Mouse (Mus musculus): Measurements from ENCODE around the gene Gm6793. TPM values are rescaled to one million over a fixed set of nuclear protein-coding genes. Genes with fewer than 3 reads are reported as not detected.

Gene Gm6793
- 0.88 and 1.0 TPM in 2 replicates for polyA plus RNA-seq (2016; fragmentation: Nextera tagmentation; extraction: Ambion mirVana)

- H3K27me3 ChIP-seq: no peaks in the 10 kb centered on the region
- WGBS: 95% methylated on average over 11 of the region's 11 CpGs
- H3K27ac ChIP-seq: no peak within 1 kb of the TSS
- H3K9ac ChIP-seq: no peak within 1 kb of the TSS
- no peaks in the 10 kb centered on the region for H3K9me3 ChIP-seq
- H3K4me1 ChIP-seq: peaks cover 18% of the 10 kb centered on the region
- H3K4me3 ChIP-seq: no peak within 1 kb of the TSS
- H3K4me2 ChIP-seq (replicated peaks): no peak within 1 kb of the TSS
- no peak for ATAC-seq (ENCODE audit: insufficient number of reproducible peaks, insufficient read depth, low FRiP score, low TSS enrichment)
- H3K36me3 ChIP-seq: peaks cover 40% of the 10 kb centered on the region
These were observed at the start of gene Gm6793 for GRCm38 (mm10) chr8:112014936-112015335. Gene Gm6793 (minus strand): TSS chr8:112015036.

- no peak for ATAC-seq (ENCODE audit: insufficient number of reproducible peaks, insufficient read depth, low FRiP score, low TSS enrichment)
- H3K9ac ChIP-seq: no peak overlapping the region
- H3K27ac ChIP-seq: no peak overlapping the region
- WGBS: 40% methylated on average over 4 of the region's 4 CpGs
- H3K36me3 ChIP-seq: no peaks in the 10 kb centered on the region
- H3K4me1 ChIP-seq: no peaks in the 10 kb centered on the region
- no peaks in the 10 kb centered on the region for H3K9me3 ChIP-seq
- no peaks in the 10 kb centered on the region for H3K27me3 ChIP-seq
- H3K4me3 ChIP-seq: no peak overlapping the region
- no peak overlapping the region for H3K4me2 ChIP-seq (replicated peaks)
These were observed 46.5 kb upstream of the Gm6793 start for GRCm38 (mm10) chr8:112061372-112061771.

- no peak overlapping the region for H3K4me2 ChIP-seq (replicated peaks)
- H3K9ac ChIP-seq: no peak overlapping the region
- H3K27me3 ChIP-seq: no peaks in the 10 kb centered on the region
- no peak for ATAC-seq (ENCODE audit: insufficient number of reproducible peaks, insufficient read depth, low FRiP score, low TSS enrichment)
- H3K9me3 ChIP-seq: no peaks in the 10 kb centered on the region
- H3K27ac ChIP-seq: no peak overlapping the region
- H3K36me3 ChIP-seq: no peaks in the 10 kb centered on the region
- H3K4me3 ChIP-seq: no peak overlapping the region
- H3K4me1 ChIP-seq: no peaks in the 10 kb centered on the region
These were observed 39.6 kb upstream of the Gm6793 start for GRCm38 (mm10) chr8:112054456-112054855.

GRCm38 (mm10) chr8:112051537-112051936, 36.7 kb upstream of the Gm6793 start:
- no peak overlapping the region for H3K4me2 ChIP-seq (replicated peaks)
- no peaks in the 10 kb centered on the region for H3K4me1 ChIP-seq
- WGBS: 77% methylated on average over 9 of the region's 9 CpGs
- H3K4me3 ChIP-seq: no peak overlapping the region
- no peak overlapping the region for H3K27ac ChIP-seq
- H3K27me3 ChIP-seq: no peaks in the 10 kb centered on the region
- no peaks in the 10 kb centered on the region for H3K36me3 ChIP-seq
- H3K9ac ChIP-seq: no peak overlapping the region
- no peaks in the 10 kb centered on the region for H3K9me3 ChIP-seq
- no peak for ATAC-seq (ENCODE audit: insufficient number of reproducible peaks, insufficient read depth, low FRiP score, low TSS enrichment)

- Histone ChIP-seq H3K9ac (no peak overlapping the region), H3K9me3 (no peaks in the 10 kb centered on the region), H3K4me3 (no peak overlapping the region), H3K36me3 (no peaks in the 10 kb centered on the region), H3K4me1 (no peaks in the 10 kb centered on the region), H3K27me3 (no peaks in the 10 kb centered on the region), H3K4me2 (replicated peaks) (no peak overlapping the region), H3K27ac (no peak overlapping the region)
- ATAC-seq (ENCODE audit: insufficient number of reproducible peaks, insufficient read depth, low FRiP score, low TSS enrichment): no peak
- 83% methylated on average over 6 of the region's 6 CpGs for WGBS
These were observed 35.1 kb upstream of the Gm6793 start for GRCm38 (mm10) chr8:112049984-112050383.

- 79% methylated on average over 6 of the region's 6 CpGs for WGBS
- ATAC-seq (ENCODE audit: insufficient number of reproducible peaks, insufficient read depth, low FRiP score, low TSS enrichment): no peak
- Histone ChIP-seq H3K27ac (no peak overlapping the region), H3K9ac (no peak overlapping the region), H3K4me2 (replicated peaks) (no peak overlapping the region), H3K27me3 (no peaks in the 10 kb centered on the region), H3K9me3 (no peaks in the 10 kb centered on the region), H3K4me3 (no peak overlapping the region), H3K36me3 (no peaks in the 10 kb centered on the region), H3K4me1 (no peaks in the 10 kb centered on the region)
These were observed 33.5 kb upstream of the Gm6793 start for GRCm38 (mm10) chr8:112048293-112048692.

GRCm38 (mm10) chr8:112045896-112046295, 31.1 kb upstream of the Gm6793 start:
- ATAC-seq (ENCODE audit: insufficient number of reproducible peaks, insufficient read depth, low FRiP score, low TSS enrichment): peak; percentile 47; the same call in 1 of the 2 replicates
- no peak overlapping the region for H3K4me3 ChIP-seq
- H3K4me2 ChIP-seq (replicated peaks): no peak overlapping the region
- H3K9ac ChIP-seq: no peak overlapping the region
- H3K9me3 ChIP-seq: no peaks in the 10 kb centered on the region
- H3K27me3 ChIP-seq: no peaks in the 10 kb centered on the region
- no peaks in the 10 kb centered on the region for H3K4me1 ChIP-seq
- no peaks in the 10 kb centered on the region for H3K36me3 ChIP-seq
- H3K27ac ChIP-seq: no peak overlapping the region
- 8% methylated on average over 7 of the region's 7 CpGs for WGBS

- Histone ChIP-seq H3K4me1 (no peaks in the 10 kb centered on the region), H3K9ac (no peak overlapping the region), H3K4me2 (replicated peaks) (no peak overlapping the region), H3K36me3 (no peaks in the 10 kb centered on the region), H3K4me3 (no peak overlapping the region), H3K27me3 (no peaks in the 10 kb centered on the region), H3K9me3 (no peaks in the 10 kb centered on the region), H3K27ac (no peak overlapping the region)
- 83% methylated on average over 4 of the region's 5 CpGs for WGBS
- ATAC-seq (ENCODE audit: insufficient number of reproducible peaks, insufficient read depth, low FRiP score, low TSS enrichment): no peak
These were observed 30.3 kb upstream of the Gm6793 start for GRCm38 (mm10) chr8:112045182-112045581.

- H3K9ac ChIP-seq: no peak overlapping the region
- no peaks in the 10 kb centered on the region for H3K9me3 ChIP-seq
- no peaks in the 10 kb centered on the region for H3K4me1 ChIP-seq
- H3K4me3 ChIP-seq: no peak overlapping the region
- ATAC-seq (ENCODE audit: insufficient number of reproducible peaks, insufficient read depth, low FRiP score, low TSS enrichment): no peak
- no peaks in the 10 kb centered on the region for H3K27me3 ChIP-seq
- H3K4me2 ChIP-seq (replicated peaks): no peak overlapping the region
- no peaks in the 10 kb centered on the region for H3K36me3 ChIP-seq
- 86% methylated on average over 18 of the region's 18 CpGs for WGBS
- H3K27ac ChIP-seq: no peak overlapping the region
These were observed 22.7 kb upstream of the Gm6793 start for GRCm38 (mm10) chr8:112037521-112037920.

- no peak overlapping the region for H3K4me2 ChIP-seq (replicated peaks)
- ATAC-seq (ENCODE audit: insufficient number of reproducible peaks, insufficient read depth, low FRiP score, low TSS enrichment): no peak
- H3K36me3 ChIP-seq: no peaks in the 10 kb centered on the region
- no peak overlapping the region for H3K9ac ChIP-seq
- 5% methylated on average over 8 of the region's 8 CpGs for WGBS
- no peak overlapping the region for H3K27ac ChIP-seq
- no peak overlapping the region for H3K4me3 ChIP-seq
- no peaks in the 10 kb centered on the region for H3K9me3 ChIP-seq
- H3K27me3 ChIP-seq: no peaks in the 10 kb centered on the region
- H3K4me1 ChIP-seq: no peaks in the 10 kb centered on the region
These were observed 19.8 kb upstream of the Gm6793 start for GRCm38 (mm10) chr8:112034603-112035002.

GRCm38 (mm10) chr8:112033071-112033470, 18.2 kb upstream of the Gm6793 start:
- Histone ChIP-seq H3K9ac (no peak overlapping the region), H3K9me3 (no peaks in the 10 kb centered on the region), H3K4me1 (no peaks in the 10 kb centered on the region), H3K4me2 (replicated peaks) (no peak overlapping the region), H3K36me3 (no peaks in the 10 kb centered on the region), H3K27ac (no peak overlapping the region), H3K27me3 (no peaks in the 10 kb centered on the region), H3K4me3 (no peak overlapping the region)
- 38% methylated on average over 7 of the region's 7 CpGs for WGBS
- ATAC-seq (ENCODE audit: insufficient number of reproducible peaks, insufficient read depth, low FRiP score, low TSS enrichment): no peak

GRCm38 (mm10) chr8:112030663-112031062, 15.8 kb upstream of the Gm6793 start:
- Histone ChIP-seq H3K4me2 (replicated peaks) (no peak overlapping the region), H3K9me3 (no peaks in the 10 kb centered on the region), H3K9ac (no peak overlapping the region), H3K36me3 (no peaks in the 10 kb centered on the region), H3K27me3 (no peaks in the 10 kb centered on the region), H3K4me3 (no peak overlapping the region), H3K4me1 (0 out of 2 replicates have a peak, but pooled peaks cover 3% of the 10 kb centered on the region), H3K27ac (no peak overlapping the region)
- ATAC-seq (ENCODE audit: insufficient number of reproducible peaks, insufficient read depth, low FRiP score, low TSS enrichment): no peak
- WGBS: 56% methylated on average over 6 of the region's 6 CpGs

- Histone ChIP-seq H3K4me2 (replicated peaks) (no peak overlapping the region), H3K4me3 (no peak overlapping the region), H3K4me1 (0 out of 2 replicates have a peak, but pooled peaks cover 3% of the 10 kb centered on the region), H3K9me3 (no peaks in the 10 kb centered on the region), H3K27me3 (no peaks in the 10 kb centered on the region), H3K9ac (no peak overlapping the region), H3K36me3 (no peaks in the 10 kb centered on the region), H3K27ac (no peak overlapping the region)
- 79% methylated on average over 7 of the region's 7 CpGs for WGBS
- ATAC-seq (ENCODE audit: insufficient number of reproducible peaks, insufficient read depth, low FRiP score, low TSS enrichment): no peak
These were observed 14.6 kb upstream of the Gm6793 start for GRCm38 (mm10) chr8:112029455-112029854.

Measured in embryonic facial prominence, embryonic 12.5 days (tissue).